Mouse (Mus musculus) ES-E14 (cell line): ENCODE results near the gene Cdc123.
A peak's percentile ranks its signal among the peaks of the same experiment; 100 is the strongest.

Experiments
- HCFC1 ChIP-seq: IDR thresholded peaks from 2 replicates; pipeline ENCODE4 v1.6.1; 2012; ENCODE audit warnings: low read length, inconsistent platforms, borderline replicate concordance; ENCODE audit not compliant: insufficient read depth
- MAFK ChIP-seq: IDR thresholded peaks from 2 replicates; pipeline ENCODE4 v1.6.1; 2014; ENCODE audit warnings: mild to moderate bottlenecking, low read depth, low read length, inconsistent platforms; ENCODE audit not compliant: insufficient read depth
- ZC3H11A ChIP-seq: IDR thresholded peaks from 2 replicates; pipeline ENCODE4 v1.6.1; 2012; ENCODE audit warnings: low read depth, mild to moderate bottlenecking, inconsistent platforms, low read length, borderline replicate concordance
- ZNF384 ChIP-seq: IDR thresholded peaks from 2 replicates; pipeline ENCODE4 v1.6.1; 2012; ENCODE audit warnings: low read depth, low read length, inconsistent platforms

DNA sequence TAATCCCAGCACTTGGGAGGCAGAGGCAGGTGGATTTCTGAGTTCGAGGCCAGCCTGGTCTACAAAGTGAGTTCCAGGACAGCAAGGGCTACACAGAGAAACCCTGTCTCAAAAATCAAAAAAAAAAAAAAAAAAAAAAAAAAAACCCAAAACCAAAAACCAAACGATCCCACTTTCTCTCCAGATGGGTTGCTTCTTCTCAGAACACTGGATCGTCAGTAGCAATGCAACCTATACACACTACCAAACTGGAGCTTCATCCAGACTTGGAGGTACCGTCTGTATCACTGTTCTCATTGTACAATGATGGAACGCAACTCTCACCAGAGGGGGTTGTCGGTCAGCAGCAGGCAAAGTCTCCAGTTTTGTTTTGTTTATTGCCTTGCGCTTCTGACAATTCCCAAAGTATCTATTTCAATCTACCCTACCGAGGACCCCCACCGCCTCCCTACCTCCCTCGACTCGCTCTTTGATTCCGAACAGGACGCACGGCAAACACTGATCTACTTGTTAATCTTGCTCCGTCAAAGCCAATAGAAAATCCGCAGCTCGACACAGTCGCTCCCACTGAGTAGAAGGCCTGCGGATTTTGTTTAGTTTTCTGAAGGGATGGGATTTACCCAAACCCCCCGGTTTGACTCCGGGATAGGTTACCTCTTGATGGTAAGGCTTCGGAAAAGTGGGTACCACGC lies 637 bp downstream of the Cdc123 start:
- TF ChIP-seq MAFK (no peak), ZNF384 (peak; percentile 58; the same call in 1 of the 2 replicates), ZC3H11A (no peak), HCFC1 (no peak)
